Mouse (Mus musculus): Measurements from ENCODE around the gene Zfp983. TPM values are rescaled to one million over a fixed set of nuclear protein-coding genes. Genes with fewer than 3 reads are reported as not detected.

Gene Zfp983
- total and polyA plus RNA-seq, 3 experiments = 1.0 to 1.5 TPM; not detected in 1

Other genes with a start within 250 kb of the Zfp983 start
- 2.0 and 2.7 TPM in 2 replicates for gene Zfp54, start 227.4 kb upstream of the Zfp983 start, total RNA-seq (2012; rRNA removed)
- 1 to 10 TPM in 1 of 2 experiments, not detected in 1; 1.5 TPM for gene Zfp54, start 227.4 kb upstream of the Zfp983 start, polyA plus RNA-seq (2012; ENCODE audit: insufficient read depth in 1 of 2, insufficient read length in 2 of 2, low read depth in 1 of 2, low replicate concordance in 2 of 2, missing spikeins in 1 of 2)
- 5.5 and 6.2 TPM in 2 replicates for gene Zfp51, start 200.2 kb upstream of the Zfp983 start, total RNA-seq (2012; rRNA removed)
- gene Zfp51, start 200.2 kb upstream of the Zfp983 start, polyA plus RNA-seq (2012; ENCODE audit: insufficient read depth in 1 of 2, insufficient read length in 2 of 2, low read depth in 1 of 2, low replicate concordance in 2 of 2, missing spikeins in 1 of 2) = 1 to 10 TPM in 1 of 2 experiments, not detected in 1; 3.5 TPM
- 1.8 TPM in 2 replicates for gene Zfp53, start 161.6 kb upstream of the Zfp983 start, total RNA-seq (2012; rRNA removed)
- 1 to 10 TPM in 1 of 2 experiments, not detected in 1; 2.2 TPM for gene Zfp53, start 161.6 kb upstream of the Zfp983 start, polyA plus RNA-seq (2012; ENCODE audit: insufficient read depth in 1 of 2, insufficient read length in 2 of 2, low read depth in 1 of 2, low replicate concordance in 2 of 2, missing spikeins in 1 of 2)
- 3.5 and 4.0 TPM in 2 replicates for gene Zfp52, start 115.1 kb upstream of the Zfp983 start, total RNA-seq (2012; rRNA removed)
- 1 to 10 TPM in 1 of 2 experiments, not detected in 1; 2.8 TPM for gene Zfp52, start 115.1 kb upstream of the Zfp983 start, polyA plus RNA-seq (2012; ENCODE audit: insufficient read depth in 1 of 2, insufficient read length in 2 of 2, low read depth in 1 of 2, low replicate concordance in 2 of 2, missing spikeins in 1 of 2)
- 2.3 and 3.5 TPM in 2 replicates for gene Zfp948, start 83.6 kb upstream of the Zfp983 start, total RNA-seq (2012; rRNA removed)
- 1 to 10 TPM in 1 of 2 experiments, not detected in 1; 3.2 TPM for gene Zfp948, start 83.6 kb upstream of the Zfp983 start, polyA plus RNA-seq (2012; ENCODE audit: insufficient read depth in 1 of 2, insufficient read length in 2 of 2, low read depth in 1 of 2, low replicate concordance in 2 of 2, missing spikeins in 1 of 2)
- 2.0 and 3.2 TPM in 2 replicates for gene Gm10226, start 41.2 kb downstream of the Zfp983 start, total RNA-seq (2012; rRNA removed)
- gene Gm10226, start 41.2 kb downstream of the Zfp983 start, polyA plus RNA-seq (2012; ENCODE audit: insufficient read depth in 1 of 2, insufficient read length in 2 of 2, low read depth in 1 of 2, low replicate concordance in 2 of 2, missing spikeins in 1 of 2) = 1 to 10 TPM in 1 of 2 experiments, not detected in 1; 1.1 TPM
- gene Zfp760, start 57.1 kb downstream of the Zfp983 start, total RNA-seq (2012; rRNA removed) = 2.2 and 2.5 TPM in 2 replicates
- gene Zfp760, start 57.1 kb downstream of the Zfp983 start, polyA plus RNA-seq (2012; ENCODE audit: insufficient read depth in 1 of 2, insufficient read length in 2 of 2, low read depth in 1 of 2, low replicate concordance in 2 of 2, missing spikeins in 1 of 2) = 1 to 10 TPM in 1 of 2 experiments, not detected in 1; 2.5 TPM
- 2.6 and 2.7 TPM in 2 replicates for gene Zfp229, start 80.2 kb downstream of the Zfp983 start, total RNA-seq (2012; rRNA removed)
- 1 to 10 TPM in 1 of 2 experiments, not detected in 1; 2.3 TPM for gene Zfp229, start 80.2 kb downstream of the Zfp983 start, polyA plus RNA-seq (2012; ENCODE audit: insufficient read depth in 1 of 2, insufficient read length in 2 of 2, low read depth in 1 of 2, low replicate concordance in 2 of 2, missing spikeins in 1 of 2)
- gene Zfp820, start 195.1 kb downstream of the Zfp983 start, total RNA-seq (2012; rRNA removed) = not detected in 2 replicates
- not detected for gene Zfp820, start 195.1 kb downstream of the Zfp983 start, polyA plus RNA-seq (2012; ENCODE audit: insufficient read depth in 1 of 2, insufficient read length in 2 of 2, low read depth in 1 of 2, low replicate concordance in 2 of 2, missing spikeins in 1 of 2)

All from MEL (cell line).